Mouse (Mus musculus) hindbrain, embryonic 11.5 days (tissue): Measurements from ENCODE around the gene 1700037H04Rik. TPM values are rescaled to one million over a fixed set of nuclear protein-coding genes. Genes with fewer than 3 reads are reported as not detected.
A peak's percentile ranks its signal among the peaks of the same experiment; 100 is the strongest.

ENCODE experiments used
- ATAC-seq: fragments of 200-750 bp; cut with Nextera tagmentation; 2 replicates; pipeline ENCODE4 v1.8.0; 2017; ENCODE audit warnings: mild to moderate bottlenecking, moderate TSS enrichment, moderate library complexity; ENCODE audit not compliant: low FRiP score
- DNase-seq: peaks from one replicate; pipeline ENCODE4 v3.0.0-alpha.2; 2015; ENCODE audit warnings: low spot score
- H3K27ac ChIP-seq: fragments of 300-500 bp; sonication (generic); 2 replicates; pipeline ENCODE4 v1.5.1; 2014; ENCODE audit warnings: mild to moderate bottlenecking, low read depth, low read length
- H3K27me3 ChIP-seq: fragments of 300-500 bp; sonication (generic); 2 replicates; pipeline ENCODE4 v1.6.1; 2014; ENCODE audit warnings: mild to moderate bottlenecking, low read length, moderate library complexity, mixed read lengths; ENCODE audit not compliant: control insufficient read depth, insufficient read depth
- H3K36me3 ChIP-seq: fragments of 300-500 bp; sonication (generic); 2 replicates; pipeline ENCODE4 v1.6.1; 2014; ENCODE audit warnings: mild to moderate bottlenecking, low read length, moderate library complexity, mixed read lengths; ENCODE audit not compliant: control insufficient read depth, insufficient read depth
- H3K4me1 ChIP-seq: fragments of 300-500 bp; sonication (generic); replicated peaks from 2 replicates; pipeline ENCODE4 v1.6.1; 2014; ENCODE audit warnings: low read length, mixed read lengths; ENCODE audit not compliant: control insufficient read depth, insufficient read depth
- H3K4me2 ChIP-seq: fragments of 300-500 bp; sonication (generic); replicated peaks from 2 replicates; pipeline ENCODE4 v1.6.1; 2014; ENCODE audit warnings: mild to moderate bottlenecking, low read depth, low read length
- H3K4me3 ChIP-seq: fragments of 300-500 bp; sonication (generic); 2 replicates; pipeline ENCODE4 v1.5.1; 2014; ENCODE audit warnings: low read depth, low read length
- H3K9ac ChIP-seq: fragments of 300-500 bp; sonication (generic); 2 replicates; pipeline ENCODE4 v1.6.1; 2014; ENCODE audit warnings: low read depth, low read length
- H3K9me3 ChIP-seq: fragments of 300-500 bp; sonication (generic); 2 replicates; pipeline ENCODE4 v1.6.1; 2016; ENCODE audit warnings: low read length; ENCODE audit not compliant: control insufficient read depth
- WGBS: fragments of 180-500 bp; shearing (Covaris S2); extraction: QIAGEN DNeasy Blood & Tissue Kit; methylation state at CpG from one replicate; pipeline ENCODE4 v1.1.7; 2014; 5-methylcytosine and 5-hydroxymethylcytosine counted together
- polyA plus RNA-seq: library from polyadenylated mRNA; unstranded; fragments of >200 nt; fragmentation: Nextera tagmentation; extraction: Ambion mirVana; gene quantifications from 2 replicates; pipeline ENCODE4 v1.2.1, GENCODE M21; 2014

Gene 1700037H04Rik
- polyA plus RNA-seq, result 122 and 123 TPM in 2 replicates

- Histone ChIP-seq H3K4me1 (no peaks in the 10 kb centered on the region), H3K27ac (peak within 1 kb of the TSS; percentile 81), H3K27me3 (no peaks in the 10 kb centered on the region), H3K9ac (peak within 1 kb of the TSS; percentile 79), H3K4me3 (peak within 1 kb of the TSS; percentile 78), H3K36me3 (no peaks in the 10 kb centered on the region), H3K4me2 (peak within 1 kb of the TSS; percentile 88), H3K9me3 (no peaks in the 10 kb centered on the region)
- DNase-seq (peak; percentile 99), ATAC-seq (peak; percentile 96)
- under 1% methylated on average over 54 of the region's 54 CpGs for WGBS
Measured at GRCm38 (mm10) chr2:131159938-131160581, at the start of gene 1700037H04Rik. 1700037H04Rik (minus strand) TSS chr2:131160081.

GRCm38 (mm10) chr2:131209125-131209795 lies 49.4 kb upstream of the 1700037H04Rik start:
- DNase-seq (no peak), ATAC-seq (no peak)
- H3K9me3 ChIP-seq, result no peaks in the 10 kb centered on the region
- H3K4me3 ChIP-seq, result no peak overlapping the region
- H3K27me3 ChIP-seq, result no peaks in the 10 kb centered on the region
- H3K36me3 ChIP-seq, result no peaks in the 10 kb centered on the region
- no peak overlapping the region for H3K9ac ChIP-seq
- no peak overlapping the region for H3K27ac ChIP-seq
- WGBS, result 78% methylated on average over 4 of the region's 4 CpGs
- no peak overlapping the region for H3K4me2 ChIP-seq
- 0 out of 2 replicates have a peak, but pooled peaks cover 4% of the 10 kb centered on the region for H3K4me1 ChIP-seq

- H3K4me1 ChIP-seq, result 0 out of 2 replicates have a peak, but pooled peaks cover 4% of the 10 kb centered on the region
- H3K9ac ChIP-seq, result no peak overlapping the region
- no peaks in the 10 kb centered on the region for H3K9me3 ChIP-seq
- DNase-seq, result no peak
- WGBS, result 82% methylated on average over 2 of the region's 2 CpGs
- no peak overlapping the region for H3K27ac ChIP-seq
- no peak overlapping the region for H3K4me3 ChIP-seq
- H3K27me3 ChIP-seq, result no peaks in the 10 kb centered on the region
- no peak for ATAC-seq
- H3K36me3 ChIP-seq, result no peaks in the 10 kb centered on the region
- no peak overlapping the region for H3K4me2 ChIP-seq
Measured at GRCm38 (mm10) chr2:131208356-131208755, 48.5 kb upstream of the 1700037H04Rik start.

- 83% methylated on average over 4 of the region's 4 CpGs for WGBS
Measured at GRCm38 (mm10) chr2:131206778-131207177, 46.9 kb upstream of the 1700037H04Rik start, which contains the start of gene Ap5s1. Ap5s1 (plus strand) TSS chr2:131207078.

GRCm38 (mm10) chr2:131205521-131206182 lies 45.8 kb upstream of the 1700037H04Rik start:
- 90% methylated on average over 8 of the region's 8 CpGs for WGBS
- ATAC-seq (no peak), DNase-seq (no peak)
- no peaks in the 10 kb centered on the region for H3K27me3 ChIP-seq
- no peak overlapping the region for H3K27ac ChIP-seq
- H3K4me2 ChIP-seq, result no peak overlapping the region
- H3K4me1 ChIP-seq, result no peaks in the 10 kb centered on the region
- no peak overlapping the region for H3K9ac ChIP-seq
- no peak overlapping the region for H3K4me3 ChIP-seq
- H3K9me3 ChIP-seq, result no peaks in the 10 kb centered on the region
- H3K36me3 ChIP-seq, result no peaks in the 10 kb centered on the region

More at GRCm38 (mm10) chr2:131206778-131207177, 46.9 kb upstream of the 1700037H04Rik start, which contains the start of gene Ap5s1:
- Histone ChIP-seq H3K9ac (no peak within 1 kb of the TSS), H3K4me2 (no peak within 1 kb of the TSS), H3K36me3 (no peaks in the 10 kb centered on the region), H3K27me3 (no peaks in the 10 kb centered on the region), H3K9me3 (no peaks in the 10 kb centered on the region), H3K27ac (no peak within 1 kb of the TSS), H3K4me1 (0 out of 2 replicates have a peak, but pooled peaks cover 4% of the 10 kb centered on the region), H3K4me3 (no peak within 1 kb of the TSS)
- DNase-seq (no peak), ATAC-seq (no peak)

- DNase-seq (no peak), ATAC-seq (no peak)
- Histone ChIP-seq H3K9me3 (no peaks in the 10 kb centered on the region), H3K9ac (no peak overlapping the region), H3K4me2 (no peak overlapping the region), H3K4me1 (no peaks in the 10 kb centered on the region), H3K27ac (no peak overlapping the region), H3K36me3 (no peaks in the 10 kb centered on the region), H3K4me3 (no peak overlapping the region), H3K27me3 (no peaks in the 10 kb centered on the region)
- 64% methylated on average over 7 of the region's 7 CpGs for WGBS
Measured at GRCm38 (mm10) chr2:131204410-131204981, 44.6 kb upstream of the 1700037H04Rik start.

- 89% methylated on average over 6 of the region's 6 CpGs for WGBS
- H3K9ac ChIP-seq, result no peak overlapping the region
- H3K4me3 ChIP-seq, result no peak overlapping the region
- DNase-seq (no peak), ATAC-seq (no peak)
- H3K9me3 ChIP-seq, result no peaks in the 10 kb centered on the region
- H3K27ac ChIP-seq, result no peak overlapping the region
- H3K27me3 ChIP-seq, result no peaks in the 10 kb centered on the region
- no peaks in the 10 kb centered on the region for H3K4me1 ChIP-seq
- H3K4me2 ChIP-seq, result no peak overlapping the region
- H3K36me3 ChIP-seq, result no peaks in the 10 kb centered on the region
Measured at GRCm38 (mm10) chr2:131203816-131204409, 44.0 kb upstream of the 1700037H04Rik start.

GRCm38 (mm10) chr2:131201262-131201661 lies 41.4 kb upstream of the 1700037H04Rik start:
- no peak overlapping the region for H3K4me3 ChIP-seq
- no peak overlapping the region for H3K4me2 ChIP-seq
- 89% methylated on average over 3 of the region's 3 CpGs for WGBS
- H3K9ac ChIP-seq, result no peak overlapping the region
- DNase-seq (no peak), ATAC-seq (no peak)
- H3K27me3 ChIP-seq, result no peaks in the 10 kb centered on the region
- H3K36me3 ChIP-seq, result peaks cover 3% of the 10 kb centered on the region; the same call in 1 of the 2 replicates
- H3K4me1 ChIP-seq, result no peaks in the 10 kb centered on the region
- H3K27ac ChIP-seq, result no peak overlapping the region
- no peaks in the 10 kb centered on the region for H3K9me3 ChIP-seq
